Mouse (Mus musculus) urinary bladder, adult 18-20 months (tissue): ENCODE results near the gene Gprc5d.
A peak's percentile ranks its signal among the peaks of the same experiment; 100 is the strongest.

ENCODE experiments used
- DNase-seq, 2 experiments: peaks; one replicate each; pipeline ENCODE4 v3.0.0; 2022; ENCODE audit warnings: low spot score in 2 of 2, mixed read lengths in 2 of 2

The Gprc5d gene

DNA sequence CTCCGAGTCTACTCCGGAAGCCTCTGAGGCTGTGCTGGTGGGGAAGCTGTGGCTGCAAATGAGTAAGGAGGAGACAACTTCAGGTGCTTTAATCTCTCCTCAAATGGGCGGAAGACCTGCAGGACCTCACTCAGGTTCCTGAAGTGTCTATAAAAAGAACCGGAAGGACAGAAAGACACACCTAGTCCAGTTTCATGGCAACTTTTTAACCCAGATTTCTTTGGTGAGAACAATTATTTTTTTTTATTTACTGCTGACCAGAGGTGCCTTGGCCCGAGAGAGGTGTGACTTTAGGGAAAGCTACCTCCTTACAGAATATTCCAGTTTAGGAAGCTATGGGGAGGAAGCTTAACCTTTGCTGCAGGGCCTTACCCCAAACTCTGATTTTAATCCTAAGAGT lies at the start of gene Gprc5d:
Gprc5d (minus strand) TSS at position 101 of the 400 bp plus-strand sequence.
- DNase-seq = no peak

GRCm38 (mm10) chr6:135166712-135167111 lies 48.6 kb upstream of the Gprc5d start:
- no peak for DNase-seq

DNA sequence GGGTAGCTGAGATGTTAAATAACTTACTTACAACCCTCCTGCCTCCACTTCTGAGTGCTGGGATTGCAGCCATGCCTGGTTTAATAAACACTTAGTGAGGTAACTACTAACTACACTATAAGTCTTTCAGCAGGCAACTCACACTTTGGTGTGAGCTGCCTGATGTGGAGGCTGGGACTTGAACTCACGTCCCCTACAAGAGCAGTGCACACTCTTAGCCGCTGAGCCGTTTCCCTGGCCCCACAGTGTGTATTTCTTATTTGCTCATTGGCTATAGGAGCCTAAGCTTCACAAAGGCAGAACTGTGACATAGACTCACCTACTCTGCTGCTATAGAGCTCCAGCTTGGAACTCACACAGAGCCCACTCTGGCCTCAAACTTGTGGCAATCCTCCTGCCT lies 48.2 kb upstream of the Gprc5d start:
- no peak for DNase-seq

GRCm38 (mm10) chr6:135165706-135166105 lies 47.6 kb upstream of the Gprc5d start:
- no peak for DNase-seq

DNA sequence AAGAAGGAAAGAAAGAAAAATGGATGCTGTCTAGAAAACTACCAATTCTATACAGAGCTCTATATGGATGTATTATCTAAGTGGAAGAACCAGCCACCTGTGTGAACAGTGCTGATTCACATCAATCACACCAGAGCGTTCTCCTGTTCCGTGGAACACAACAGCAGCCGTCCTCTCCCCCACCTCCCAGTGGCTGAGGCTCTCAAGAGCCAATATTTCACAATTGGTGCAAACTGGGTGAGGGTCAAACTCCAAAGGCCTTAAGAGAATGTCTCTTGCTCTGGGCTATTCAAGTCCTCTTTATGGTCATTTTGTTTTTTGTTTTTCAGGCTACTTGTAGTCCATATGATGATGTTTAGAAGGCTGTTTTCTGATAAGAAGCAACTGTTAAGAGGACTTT lies 47.1 kb upstream of the Gprc5d start:
- DNase-seq = no peak

GRCm38 (mm10) chr6:135162861-135163260 lies 44.8 kb upstream of the Gprc5d start:
- no peak for DNase-seq

DNA sequence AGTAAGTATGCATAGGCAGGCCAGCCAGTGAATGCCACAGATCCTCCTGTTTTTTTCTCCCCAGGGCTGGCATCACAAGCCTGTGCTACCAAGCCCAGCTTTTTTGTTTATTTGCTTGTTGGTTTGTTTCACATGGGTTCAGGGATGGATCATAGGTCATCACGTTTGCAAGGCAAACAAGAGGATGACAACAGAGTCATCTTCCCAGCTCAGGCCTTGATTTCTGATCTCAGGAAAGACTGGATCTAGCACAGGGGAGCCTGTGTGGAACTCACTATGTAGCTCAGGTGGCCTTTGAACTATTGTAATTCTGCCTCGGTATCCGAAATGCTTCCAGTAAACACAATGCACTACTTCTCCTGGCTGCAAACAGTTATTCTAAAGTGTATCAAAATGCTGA lies 44.2 kb upstream of the Gprc5d start:
- DNase-seq = no peak

DNA sequence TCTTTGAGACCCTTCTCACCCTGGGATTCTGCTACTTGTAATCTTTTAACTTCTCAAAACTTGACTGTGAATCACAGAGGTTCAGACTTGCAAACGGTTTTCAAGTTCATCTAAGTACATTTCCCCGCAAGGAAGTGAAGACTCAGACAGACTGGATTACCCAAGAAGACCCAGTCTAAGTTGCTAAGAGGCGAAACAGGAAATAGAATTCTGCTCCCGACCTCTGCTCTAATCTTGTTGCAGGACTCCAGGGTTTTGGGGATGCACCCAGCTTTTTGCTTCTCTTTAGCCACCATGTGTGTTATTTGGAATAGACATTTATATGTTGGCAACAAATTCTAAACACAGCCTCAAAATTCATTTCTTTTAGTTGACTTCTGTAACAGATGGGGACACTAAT lies 43.3 kb upstream of the Gprc5d start:
- DNase-seq = no peak

DNA sequence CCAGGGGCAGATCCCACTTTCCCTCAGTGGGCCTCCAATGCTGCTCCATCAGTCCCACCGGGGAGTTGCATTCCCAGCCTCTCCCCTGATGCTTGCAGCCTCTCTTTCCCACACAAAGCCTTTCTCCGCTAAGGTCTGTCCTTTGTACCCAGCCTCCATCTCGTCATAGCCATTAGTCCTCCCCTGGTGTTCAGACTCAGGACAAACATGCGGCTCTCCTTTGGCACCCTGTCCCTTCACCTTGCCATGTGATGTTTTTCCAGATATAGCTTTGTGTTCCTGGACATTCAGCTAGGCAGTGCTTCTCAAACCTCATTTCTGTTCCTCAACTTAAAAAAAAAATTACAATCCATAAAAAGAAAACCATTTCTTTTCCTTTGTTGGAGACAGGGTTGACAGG lies 40.4 kb upstream of the Gprc5d start:
- DNase-seq = no peak

DNA sequence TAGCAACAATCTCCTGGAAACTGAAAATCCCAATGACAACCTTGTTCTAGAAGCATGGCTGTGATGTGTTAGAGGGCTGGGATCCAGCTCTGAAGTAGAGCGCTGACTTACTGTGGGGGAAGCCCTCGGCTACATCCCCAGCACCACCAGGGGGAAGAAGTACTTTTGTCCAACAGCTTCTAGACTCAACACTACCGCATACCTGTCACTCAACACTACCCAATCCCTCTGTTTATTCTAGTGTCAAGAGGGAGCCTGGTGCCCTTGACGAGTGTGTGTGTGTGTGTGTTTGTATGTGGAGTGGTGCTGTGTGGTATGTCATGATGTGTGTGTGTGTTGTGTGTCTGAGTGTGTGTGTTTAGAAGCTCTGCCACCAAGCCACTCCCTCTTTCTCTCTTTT lies 39.4 kb upstream of the Gprc5d start:
- no peak for DNase-seq

DNA sequence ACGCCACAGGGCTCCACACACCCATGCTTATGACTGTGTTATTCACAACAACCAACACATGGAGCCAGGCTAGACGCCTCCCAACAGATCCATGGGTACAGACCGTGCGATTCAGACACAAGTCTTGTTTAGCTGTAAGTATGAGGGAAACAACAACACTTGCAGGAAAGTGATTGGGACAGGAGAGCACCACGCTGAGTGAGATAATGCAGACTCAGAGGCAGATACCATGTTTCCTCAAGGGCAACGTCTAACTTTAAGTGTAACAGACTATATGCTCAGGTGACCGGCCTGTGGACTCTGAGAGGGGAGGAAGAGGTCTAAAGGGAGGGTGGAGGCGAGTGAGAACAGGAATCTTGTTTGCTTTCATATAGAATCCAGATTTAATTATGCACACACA lies 38.5 kb upstream of the Gprc5d start:
- no peak for DNase-seq

GRCm38 (mm10) chr6:135153719-135154118 lies 35.6 kb upstream of the Gprc5d start:
- DNase-seq = no peak

DNA sequence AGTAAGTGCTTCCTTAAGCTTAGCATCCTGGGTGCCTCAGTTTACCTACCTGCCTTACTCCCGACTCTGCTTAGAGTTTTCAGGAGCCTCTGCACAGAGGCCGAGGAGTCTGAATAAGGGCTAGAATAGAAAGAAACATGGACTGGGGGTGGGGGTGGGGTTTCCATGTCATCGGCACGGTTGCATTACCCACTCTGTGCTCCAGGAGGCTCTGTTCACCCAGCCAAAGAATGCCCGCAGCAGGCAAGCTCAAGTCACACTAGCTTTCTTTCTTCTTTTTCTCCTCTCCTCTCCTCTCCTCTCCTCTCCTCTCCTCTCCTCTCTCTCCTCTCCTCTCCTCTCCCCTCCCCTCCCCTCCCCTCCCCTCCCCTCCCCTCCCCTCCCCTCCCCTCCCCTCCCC lies 32.2 kb upstream of the Gprc5d start:
- DNase-seq = no peak

GRCm38 (mm10) chr6:135149722-135150121 lies 31.6 kb upstream of the Gprc5d start:
- no peak for DNase-seq

DNA sequence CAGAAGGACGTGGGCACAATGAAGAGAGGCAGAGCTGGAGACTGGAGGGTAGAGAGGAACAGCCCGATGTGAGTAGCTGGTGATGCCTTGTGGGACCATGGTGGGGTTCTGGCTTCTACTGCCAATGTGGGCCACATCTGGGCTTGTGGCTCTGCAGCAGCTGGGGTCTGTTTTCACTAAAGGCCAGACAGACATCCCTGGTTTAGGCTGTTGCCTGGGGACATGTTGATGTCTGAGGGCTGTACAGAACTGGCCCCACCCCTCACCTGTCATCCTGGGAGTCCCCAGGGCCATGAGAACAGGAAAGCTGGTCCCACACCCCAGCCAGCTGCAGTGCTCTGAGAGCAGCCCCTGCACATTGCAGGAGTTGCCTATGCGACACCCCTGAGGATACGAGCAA lies 31.1 kb upstream of the Gprc5d start:
- no peak for DNase-seq

DNA sequence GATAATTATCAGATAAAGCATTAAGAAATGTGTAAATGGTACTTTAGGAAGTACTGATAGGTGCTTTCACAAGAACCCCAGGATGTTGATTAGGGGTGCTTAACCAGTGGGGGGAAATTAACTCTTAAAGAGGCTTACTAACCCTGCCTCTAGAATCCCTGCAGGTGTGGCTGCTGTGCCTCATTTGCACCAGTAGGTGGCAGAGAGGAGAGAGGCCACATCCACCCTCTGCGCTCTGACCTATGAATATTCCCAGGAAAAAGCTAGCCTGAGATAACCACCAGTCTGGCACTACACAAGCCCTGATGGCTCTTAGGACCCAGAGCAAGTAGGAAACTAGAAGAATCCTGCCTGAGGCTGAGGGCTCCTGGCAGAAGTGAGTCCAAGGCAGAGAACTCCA lies 30.4 kb upstream of the Gprc5d start:
- no peak for DNase-seq

GRCm38 (mm10) chr6:135145976-135146375 lies 27.9 kb upstream of the Gprc5d start:
- no peak for DNase-seq

DNA sequence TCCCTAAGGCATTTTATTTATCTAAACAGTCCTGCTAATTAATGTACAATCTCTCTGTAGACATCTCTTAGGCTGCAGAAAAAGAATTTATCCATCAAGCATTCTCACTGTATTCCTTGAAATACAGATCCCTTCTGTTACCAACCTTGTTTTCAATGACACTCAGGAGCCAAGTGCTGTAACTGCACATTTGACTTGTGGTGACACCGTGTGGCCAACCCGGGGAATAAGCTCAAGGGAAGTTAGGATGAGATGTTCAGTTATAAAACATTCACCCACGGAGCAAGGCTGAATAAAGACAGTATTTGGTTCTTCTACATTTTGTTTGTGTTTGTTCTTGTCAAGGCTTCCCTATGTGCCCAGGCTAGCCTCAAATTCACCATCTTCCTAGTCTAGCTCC lies 26.4 kb upstream of the Gprc5d start:
- DNase-seq = no peak

DNA sequence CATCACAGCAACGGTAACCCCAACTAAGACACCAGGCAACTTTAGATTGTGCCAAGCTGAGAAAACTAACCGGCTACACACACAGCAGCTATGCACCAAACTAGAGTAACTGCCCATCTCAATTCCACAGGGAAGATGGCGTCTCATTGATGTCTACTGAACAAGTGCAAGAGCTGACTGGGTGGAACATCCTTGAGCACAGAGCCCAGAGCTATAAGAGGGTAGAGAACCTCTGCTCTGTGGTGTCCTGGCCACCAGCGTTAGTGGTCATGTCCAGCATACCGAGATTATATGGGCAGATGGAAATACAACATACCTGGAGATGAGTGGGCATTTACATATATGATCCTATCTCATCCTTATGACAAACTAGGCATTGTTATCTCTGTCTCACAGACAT lies 25.1 kb upstream of the Gprc5d start:
- DNase-seq = no peak

GRCm38 (mm10) chr6:135141451-135142147 lies 23.5 kb upstream of the Gprc5d start:
- DNase-seq = peak in 1 of 2 experiments; percentile 31

- peak in 1 of 2 experiments; percentile 9 for DNase-seq
Observed at GRCm38 (mm10) chr6:135138746-135139145, 20.7 kb upstream of the Gprc5d start.

DNA sequence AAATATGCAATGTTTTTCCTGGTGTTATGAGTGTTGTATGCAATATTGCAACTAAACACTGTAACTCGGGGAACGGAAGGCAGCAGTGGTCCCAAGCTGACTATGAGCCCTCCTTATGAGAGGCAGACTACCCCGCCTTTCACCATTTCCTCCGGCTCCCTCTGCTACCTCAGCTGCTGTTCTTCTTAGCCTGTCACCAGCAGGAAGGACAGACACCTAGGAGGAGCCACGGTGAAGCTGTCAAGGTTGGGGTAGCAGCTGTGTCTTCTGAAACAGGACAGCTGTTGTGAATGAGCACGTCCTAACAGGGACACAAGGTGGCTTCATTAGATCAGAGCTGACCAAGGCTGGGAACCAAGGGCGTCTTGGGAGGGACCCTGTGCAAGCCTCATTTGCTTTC lies 20.1 kb upstream of the Gprc5d start:
- DNase-seq = no peak

GRCm38 (mm10) chr6:135137736-135138135 lies 19.7 kb upstream of the Gprc5d start:
- DNase-seq = no peak
